Mouse (Mus musculus) liver, embryonic 15.5 days (tissue): ENCODE data around the gene Abca5. TPM values are rescaled to one million over a fixed set of nuclear protein-coding genes. Genes with fewer than 3 reads are reported as not detected.
"Not testable (repeated sequence)": the region's sequence is repeated elsewhere in the genome, so short reads cannot be mapped to it uniquely, and the experiment has no call there.

Experiments
- ATAC-seq: fragments of 200-750 bp; cut with Nextera tagmentation; 2 replicates; pipeline ENCODE4 v1.8.0; 2017; ENCODE audit warnings: moderate number of reproducible peaks, mild to moderate bottlenecking, moderate library complexity; ENCODE audit not compliant: insufficient read depth
- H3K27ac ChIP-seq: fragments of 300-500 bp; sonication (generic); replicated peaks from 2 replicates; pipeline ENCODE4 v1.5.1; 2015; ENCODE audit warnings: mild to moderate bottlenecking, inconsistent platforms
- H3K27me3 ChIP-seq: fragments of 300-500 bp; sonication (generic); 2 replicates; pipeline ENCODE4 v1.6.1; 2015; ENCODE audit warnings: mild to moderate bottlenecking, inconsistent platforms
- H3K36me3 ChIP-seq: fragments of 300-500 bp; sonication (generic); replicated peaks from 2 replicates; pipeline ENCODE4 v1.6.1; 2015; ENCODE audit warnings: moderate library complexity, mild to moderate bottlenecking, inconsistent platforms
- H3K4me1 ChIP-seq: fragments of 300-500 bp; sonication (generic); replicated peaks from 2 replicates; pipeline ENCODE4 v1.6.1; 2015; ENCODE audit warnings: inconsistent platforms
- H3K4me2 ChIP-seq: fragments of 300-500 bp; sonication (generic); 2 replicates; pipeline ENCODE4 v1.6.1; 2015; ENCODE audit warnings: moderate library complexity, mild to moderate bottlenecking, inconsistent platforms
- H3K4me3 ChIP-seq: fragments of 300-500 bp; sonication (generic); replicated peaks from 2 replicates; pipeline ENCODE4 v1.5.1; 2015; ENCODE audit warnings: mild to moderate bottlenecking, inconsistent platforms
- H3K9ac ChIP-seq: fragments of 300-500 bp; sonication (generic); 2 replicates; pipeline ENCODE4 v1.6.1; 2015; ENCODE audit warnings: moderate library complexity, mild to moderate bottlenecking, inconsistent platforms
- H3K9me3 ChIP-seq: fragments of 300-500 bp; sonication (generic); replicated peaks from 2 replicates; pipeline ENCODE4 v1.6.1; 2016; ENCODE audit warnings: inconsistent platforms
- WGBS: fragments of 180-500 bp; shearing (Covaris S2); methylation state at CpG from one replicate; pipeline ENCODE4 v1.1.7; 2015; ENCODE audit warnings: mixed read lengths; ENCODE audit not compliant: insufficient replicate concordance; 5-methylcytosine and 5-hydroxymethylcytosine counted together
- polyA plus RNA-seq: library from polyadenylated mRNA; unstranded; fragments of >200 nt; fragmentation: Nextera tagmentation; extraction: Ambion mirVana; gene quantifications from 2 replicates; pipeline ENCODE4 v1.2.1, GENCODE M21; 2015

Abca5 gene
- polyA plus RNA-seq, 1 experiment from 2014 or later, result 0.55 TPM

DNA sequence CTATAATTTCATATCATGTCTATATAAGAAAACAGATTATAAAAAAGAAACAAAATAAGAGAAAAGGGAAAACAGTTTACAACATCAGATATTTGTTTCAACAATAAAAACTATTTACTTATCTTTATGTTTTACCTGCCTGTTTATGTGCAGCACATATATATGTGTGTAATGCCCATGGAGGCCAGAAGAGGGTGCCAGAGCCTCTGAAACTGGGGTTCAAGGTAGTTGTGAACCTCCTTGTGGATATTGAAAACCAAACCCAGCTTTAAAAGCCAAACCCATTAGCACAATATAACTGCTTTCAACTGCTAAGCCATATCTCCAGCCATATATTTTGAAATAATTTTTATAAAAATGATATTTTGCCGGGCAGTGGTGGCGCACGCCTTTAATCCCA is 27.5 kb upstream of the Abca5 start:
- no peak overlapping the region for H3K4me2 ChIP-seq
- H3K36me3 ChIP-seq, result no peaks in the 10 kb centered on the region
- H3K9me3 ChIP-seq, result no peaks in the 10 kb centered on the region
- H3K9ac ChIP-seq, result no peak overlapping the region
- no peaks in the 10 kb centered on the region for H3K27me3 ChIP-seq
- 0 out of 2 replicates have a peak, but pooled peaks cover 4% of the 10 kb centered on the region for H3K4me1 ChIP-seq
- no peak overlapping the region for H3K4me3 ChIP-seq
- no peak for ATAC-seq
- H3K27ac ChIP-seq, result no peak overlapping the region
- 74% methylated on average over 3 of the region's 3 CpGs for WGBS

DNA sequence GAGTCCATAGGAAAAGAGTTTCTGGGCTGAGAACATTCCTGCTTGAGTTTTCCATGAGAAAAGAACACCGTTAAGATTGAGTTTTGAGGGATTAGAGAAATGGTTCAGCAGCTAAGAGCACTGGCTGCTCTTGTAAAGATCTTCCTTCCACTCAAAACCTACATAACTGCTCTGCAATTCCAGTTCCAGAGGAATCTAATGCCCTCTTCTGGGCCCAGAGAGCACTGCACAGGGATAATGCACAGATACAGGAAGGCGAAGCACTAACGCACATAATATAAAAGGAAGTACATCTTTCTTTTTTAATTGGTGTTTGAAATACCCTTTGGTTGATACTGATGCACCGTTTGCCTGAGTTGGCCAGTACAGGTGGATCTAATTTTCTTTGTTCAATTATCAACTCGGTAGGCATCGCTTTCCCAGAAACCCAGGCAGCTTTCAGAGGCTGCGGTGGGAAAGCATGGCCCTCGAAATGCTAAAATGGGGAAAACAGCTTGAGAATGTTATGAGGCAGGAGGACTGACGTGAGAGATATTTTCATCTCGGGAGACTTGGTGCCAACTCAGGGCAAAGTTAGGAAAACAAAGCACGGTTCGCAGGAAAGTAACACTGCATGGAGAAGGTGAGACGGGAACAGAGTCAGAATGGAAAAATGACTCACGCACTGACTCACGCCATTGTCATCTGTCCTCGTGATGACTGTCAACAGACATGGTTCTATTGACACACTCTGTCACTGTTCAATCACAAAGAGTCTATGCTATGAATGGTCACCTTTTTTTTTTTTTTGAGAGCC is 20.4 kb upstream of the Abca5 start:
- H3K4me2 ChIP-seq, result no peak overlapping the region
- ATAC-seq, result no peak
- WGBS, result 57% methylated on average over 16 of the region's 16 CpGs
- H3K9me3 ChIP-seq, result no peaks in the 10 kb centered on the region
- no peaks in the 10 kb centered on the region for H3K27me3 ChIP-seq
- H3K27ac ChIP-seq, result no peak overlapping the region
- no peaks in the 10 kb centered on the region for H3K36me3 ChIP-seq
- H3K9ac ChIP-seq, result no peak overlapping the region
- no peaks in the 10 kb centered on the region for H3K4me1 ChIP-seq
- H3K4me3 ChIP-seq, result no peak overlapping the region

DNA sequence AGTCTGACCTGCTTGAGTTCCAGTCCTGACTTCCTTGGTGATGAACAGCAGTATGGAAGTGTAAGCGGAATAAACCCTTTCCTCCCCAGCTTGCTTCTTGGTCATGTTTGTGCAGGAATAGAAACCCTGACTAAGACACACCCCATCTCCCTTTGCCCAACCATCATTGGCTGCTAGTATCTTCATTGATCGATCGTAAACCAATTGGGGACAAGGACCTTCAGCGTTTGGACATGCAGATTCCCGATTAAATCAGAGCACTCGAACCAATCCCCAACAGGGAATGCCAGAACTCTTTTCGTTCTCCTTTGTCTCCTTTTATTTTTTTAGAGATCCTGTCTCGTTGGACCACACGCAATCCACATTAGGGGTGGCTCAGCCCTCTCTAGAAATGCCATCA is 17.6 kb upstream of the Abca5 start:
- not testable (repeated sequence) for ATAC-seq
- WGBS, result 61% methylated on average over 9 of the region's 9 CpGs

DNA sequence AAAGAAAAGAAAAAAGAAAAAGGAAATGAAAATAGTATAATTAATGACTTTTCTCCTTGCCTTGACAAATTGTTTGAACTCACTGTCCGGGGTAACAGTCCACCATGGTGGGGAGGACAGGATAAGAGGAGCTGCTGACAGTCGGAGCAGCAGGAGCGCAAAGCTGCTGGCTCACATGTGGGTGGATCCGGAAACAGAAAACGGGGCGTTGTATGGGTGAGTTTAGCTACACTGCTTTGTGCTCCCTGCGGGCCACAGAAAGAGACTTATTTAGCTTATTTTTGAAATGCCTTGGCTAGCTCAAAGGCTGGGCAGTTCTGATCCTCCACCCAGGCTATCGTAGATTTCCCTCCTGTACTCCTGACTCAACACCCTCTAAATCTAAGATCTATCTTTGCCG is 16.7 kb upstream of the Abca5 start:
- ATAC-seq, result no peak
- Histone ChIP-seq H3K9ac (no peak overlapping the region), H3K4me2 (no peak overlapping the region), H3K36me3 (no peaks in the 10 kb centered on the region), H3K4me1 (no peaks in the 10 kb centered on the region), H3K4me3 (no peak overlapping the region), H3K27ac (no peak overlapping the region), H3K27me3 (no peaks in the 10 kb centered on the region), H3K9me3 (no peaks in the 10 kb centered on the region)
- WGBS, result 73% methylated on average over 9 of the region's 9 CpGs

More for the DNA sequence above, 17.6 kb upstream of the Abca5 start:
- not testable (repeated sequence) for H3K9ac ChIP-seq, H3K9me3 ChIP-seq, H3K4me2 ChIP-seq, H3K27ac ChIP-seq, H3K4me3 ChIP-seq, H3K27me3 ChIP-seq, H3K4me1 ChIP-seq, H3K36me3 ChIP-seq

DNA sequence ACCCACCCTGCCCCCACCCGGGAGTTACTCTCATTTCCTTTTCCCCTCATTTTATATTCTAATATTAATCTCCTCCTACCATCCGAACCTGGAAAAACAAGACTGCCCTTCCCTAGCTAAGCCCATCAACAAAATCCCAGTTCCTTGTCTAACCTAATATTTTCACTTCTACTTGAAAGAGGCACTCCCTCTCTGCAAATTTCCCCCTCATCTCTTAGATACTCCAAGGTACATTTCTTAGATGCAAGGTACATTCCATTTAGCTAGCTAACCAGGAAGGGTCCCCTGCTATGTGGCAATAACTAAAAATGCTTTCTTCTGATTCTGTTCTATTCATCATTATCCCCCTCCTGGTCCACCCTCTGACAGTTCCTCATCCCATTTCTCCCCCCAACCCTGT is 10.7 kb upstream of the Abca5 start:
- Histone ChIP-seq H3K4me2 (no peak overlapping the region), H3K4me1 (no peaks in the 10 kb centered on the region), H3K4me3 (no peak overlapping the region), H3K36me3 (no peaks in the 10 kb centered on the region), H3K9me3 (no peaks in the 10 kb centered on the region), H3K27me3 (no peaks in the 10 kb centered on the region), H3K9ac (no peak overlapping the region), H3K27ac (no peak overlapping the region)
- WGBS, result 53% methylated on average over 2 of the region's 2 CpGs
- ATAC-seq, result no peak

DNA sequence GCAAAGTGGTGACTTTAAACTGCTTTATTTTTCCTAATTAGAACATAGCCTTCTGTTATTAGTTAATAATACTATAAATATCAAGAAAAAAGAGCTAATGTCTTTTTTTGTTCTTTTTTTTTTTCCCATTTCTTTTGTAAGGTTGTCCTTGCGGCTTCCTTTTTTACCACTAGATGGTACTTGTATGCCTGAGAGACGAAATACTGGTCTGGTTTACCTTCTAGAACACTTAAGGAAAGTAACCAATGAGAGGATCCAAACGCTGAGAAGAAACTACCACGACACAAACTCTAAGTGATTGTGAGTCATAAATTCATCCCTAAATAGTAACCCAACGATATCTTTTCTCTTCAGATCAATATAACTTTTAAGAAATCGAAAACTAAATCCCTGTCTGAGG is 10.3 kb upstream of the Abca5 start:
- Histone ChIP-seq H3K36me3 (no peaks in the 10 kb centered on the region), H3K27me3 (no peaks in the 10 kb centered on the region), H3K9ac (no peak overlapping the region), H3K4me1 (no peaks in the 10 kb centered on the region), H3K9me3 (no peaks in the 10 kb centered on the region), H3K4me2 (no peak overlapping the region), H3K27ac (no peak overlapping the region), H3K4me3 (no peak overlapping the region)
- WGBS, result 43% methylated on average over 6 of the region's 6 CpGs
- no peak for ATAC-seq

DNA sequence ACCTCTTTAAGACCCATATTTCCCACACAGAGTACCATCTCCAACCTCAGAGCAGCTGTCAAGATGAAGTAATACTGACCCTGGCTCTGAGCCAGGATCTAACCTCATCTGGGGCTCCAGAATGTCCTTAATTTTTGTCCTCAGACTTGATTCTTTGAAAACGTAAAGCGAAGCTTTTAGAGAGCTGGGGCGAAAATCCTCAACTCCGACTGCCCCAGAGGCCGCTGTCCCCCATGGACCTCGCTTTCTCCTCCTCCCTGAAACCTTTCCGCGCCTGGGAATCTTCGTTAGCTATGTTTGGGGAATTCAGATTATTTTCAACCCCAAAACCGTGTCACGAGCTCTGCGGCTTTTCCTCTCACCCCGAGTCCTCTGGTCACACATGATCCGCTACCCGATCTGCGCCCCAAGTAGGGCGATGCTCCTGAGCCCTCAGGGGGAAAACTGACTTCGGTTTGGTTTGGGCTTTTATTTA is 665 bp downstream of the Abca5 start:
- peaks cover 42% of the 10 kb centered on the region for H3K27me3 ChIP-seq
- peak overlapping the region; percentile 93 for H3K4me2 ChIP-seq
- H3K27ac ChIP-seq, result no peak overlapping the region
- no peaks in the 10 kb centered on the region for H3K9me3 ChIP-seq
- WGBS, result 1% methylated on average over 18 of the region's 18 CpGs
- peak overlapping the region; percentile 59 for H3K9ac ChIP-seq
- peaks cover 17% of the 10 kb centered on the region for H3K4me1 ChIP-seq
- peak overlapping the region; percentile 70 for H3K4me3 ChIP-seq
- no peaks in the 10 kb centered on the region for H3K36me3 ChIP-seq
- ATAC-seq, result peak; percentile 4; the same call in 1 of the 2 replicates

DNA sequence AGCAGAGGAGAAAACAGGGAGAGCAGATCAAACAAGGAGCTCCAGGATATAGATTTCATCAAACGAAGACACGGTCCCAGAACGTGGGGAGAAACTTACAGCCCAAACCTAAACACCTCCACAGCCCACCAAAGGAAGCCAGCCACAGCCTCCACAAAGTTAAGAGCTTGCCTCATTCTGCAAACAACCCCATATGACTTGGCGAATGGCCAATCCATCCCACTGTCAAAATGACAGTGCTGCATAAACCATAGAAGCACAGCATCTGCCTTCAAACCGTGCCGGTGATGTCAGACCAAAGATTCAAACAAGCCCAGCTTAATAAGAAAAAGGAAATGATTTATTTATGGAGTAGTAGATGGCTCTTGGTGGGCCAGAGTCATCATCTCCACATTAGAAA is 7.4 kb downstream of the Abca5 start:
- no peaks in the 10 kb centered on the region for H3K36me3 ChIP-seq
- no peak overlapping the region for H3K4me2 ChIP-seq
- H3K27me3 ChIP-seq, result peaks cover 5% of the 10 kb centered on the region; the same call in 1 of the 2 replicates
- ATAC-seq, result no peak
- no peak overlapping the region for H3K9ac ChIP-seq
- 64% methylated on average over 6 of the region's 6 CpGs for WGBS
- H3K4me1 ChIP-seq, result no peaks in the 10 kb centered on the region
- no peak overlapping the region for H3K4me3 ChIP-seq
- H3K27ac ChIP-seq, result no peak overlapping the region
- no peaks in the 10 kb centered on the region for H3K9me3 ChIP-seq

DNA sequence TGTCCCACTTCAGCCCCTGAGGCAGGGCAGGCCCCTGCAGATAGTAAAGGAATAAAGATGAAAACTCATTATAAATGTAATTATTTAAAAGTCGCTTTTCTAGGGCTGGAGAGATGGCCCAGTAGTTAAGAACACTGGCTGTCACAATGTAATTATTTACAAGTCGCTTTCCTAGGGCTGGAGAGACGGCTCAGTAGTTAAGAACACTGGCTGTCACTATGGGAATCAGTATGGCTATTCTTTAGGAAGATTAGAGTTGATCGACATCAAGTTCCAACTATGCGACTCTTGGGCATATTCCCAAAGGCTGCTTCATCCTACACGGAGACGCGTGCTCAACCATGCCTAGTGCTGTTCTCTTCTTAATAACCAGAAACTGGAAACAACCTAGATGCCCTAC is 15.2 kb downstream of the Abca5 start:
- WGBS, result 75% methylated on average over 8 of the region's 8 CpGs
- no peak for ATAC-seq
- Histone ChIP-seq H3K4me3 (no peak overlapping the region), H3K4me1 (no peaks in the 10 kb centered on the region), H3K27me3 (no peaks in the 10 kb centered on the region), H3K9ac (no peak overlapping the region), H3K4me2 (no peak overlapping the region), H3K27ac (no peak overlapping the region), H3K36me3 (no peaks in the 10 kb centered on the region), H3K9me3 (no peaks in the 10 kb centered on the region)

DNA sequence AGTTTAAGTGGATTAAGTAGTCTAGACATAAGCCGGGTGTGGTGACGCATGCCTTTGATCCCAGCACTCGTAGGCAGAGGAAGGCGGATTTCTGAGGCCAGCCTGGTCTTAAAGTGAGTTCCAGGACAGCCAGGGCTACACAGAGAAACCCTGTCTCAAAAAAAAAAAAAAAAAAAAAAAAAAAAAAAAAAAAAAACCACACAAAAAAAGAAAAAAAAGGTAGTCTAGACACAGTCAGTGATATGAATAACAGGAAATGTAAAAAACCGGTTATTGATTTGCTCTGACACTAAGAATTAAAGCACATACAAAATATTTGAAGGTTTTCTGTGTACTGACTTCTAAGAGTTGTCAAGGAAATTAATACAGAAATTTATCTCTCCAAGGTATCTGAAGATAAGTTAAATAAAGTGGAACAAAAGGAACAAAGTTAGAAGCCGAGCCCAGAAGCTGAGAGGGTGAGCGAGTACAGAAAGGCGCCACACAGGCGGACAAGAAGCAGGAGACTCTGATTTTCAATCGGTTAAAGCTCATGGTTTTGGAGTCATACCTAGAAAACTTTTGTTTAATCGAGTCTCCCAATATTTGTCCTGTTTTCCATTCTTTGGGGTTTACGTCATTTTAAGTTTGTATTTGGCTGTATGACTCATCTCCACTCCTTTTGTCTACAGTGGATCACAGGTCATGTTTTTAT is 30.9 kb downstream of the Abca5 start:
- H3K9ac ChIP-seq, result no peak overlapping the region
- H3K4me3 ChIP-seq, result no peak overlapping the region
- H3K4me2 ChIP-seq, result no peak overlapping the region
- no peaks in the 10 kb centered on the region for H3K27me3 ChIP-seq
- no peak overlapping the region for H3K27ac ChIP-seq
- H3K36me3 ChIP-seq, result no peaks in the 10 kb centered on the region
- no peak for ATAC-seq
- no peaks in the 10 kb centered on the region for H3K4me1 ChIP-seq
- H3K9me3 ChIP-seq, result no peaks in the 10 kb centered on the region
- WGBS, result 71% methylated on average over 12 of the region's 12 CpGs

DNA sequence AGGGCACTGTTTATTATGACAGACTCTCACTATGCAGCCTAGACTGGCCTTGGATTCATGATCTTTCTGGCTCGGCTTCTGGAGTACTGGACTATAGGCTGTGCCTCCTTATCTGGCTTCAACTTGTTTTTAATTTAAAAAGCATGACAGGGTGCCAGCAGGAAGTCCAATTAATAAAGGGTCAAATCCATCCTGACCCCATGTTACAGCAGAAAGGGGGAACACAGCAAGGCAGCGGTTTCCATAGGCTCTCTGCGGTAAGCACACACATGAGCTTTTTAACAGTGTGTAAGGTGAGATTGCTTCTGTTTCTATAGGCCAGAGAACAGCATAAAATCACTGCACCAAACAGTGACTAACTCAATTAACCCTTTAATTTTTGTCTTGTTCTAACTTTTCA is 34.1 kb downstream of the Abca5 start:
- no peak for ATAC-seq
- H3K4me3 ChIP-seq, result no peak overlapping the region
- no peak overlapping the region for H3K27ac ChIP-seq
- WGBS, result 68% methylated on average over 3 of the region's 3 CpGs
- H3K36me3 ChIP-seq, result no peaks in the 10 kb centered on the region
- H3K4me2 ChIP-seq, result no peak overlapping the region
- H3K9me3 ChIP-seq, result no peaks in the 10 kb centered on the region
- H3K9ac ChIP-seq, result no peak overlapping the region
- no peaks in the 10 kb centered on the region for H3K27me3 ChIP-seq
- H3K4me1 ChIP-seq, result no peaks in the 10 kb centered on the region
